Mouse (Mus musculus): ENCODE measurements around the gene Fpgt.

Fpgt gene

GRCm38 (mm10) chr3:155093116-155093956, at the start of gene Fpgt, which contains the start of gene Lrriq3:
TSS of gene Fpgt (minus strand) at chr3:155093403.
TSS of gene Lrriq3 (plus strand) at chr3:155093434.
- peak; percentile 94 for DNase-seq (ENCODE audit: low spot score)

DNA sequence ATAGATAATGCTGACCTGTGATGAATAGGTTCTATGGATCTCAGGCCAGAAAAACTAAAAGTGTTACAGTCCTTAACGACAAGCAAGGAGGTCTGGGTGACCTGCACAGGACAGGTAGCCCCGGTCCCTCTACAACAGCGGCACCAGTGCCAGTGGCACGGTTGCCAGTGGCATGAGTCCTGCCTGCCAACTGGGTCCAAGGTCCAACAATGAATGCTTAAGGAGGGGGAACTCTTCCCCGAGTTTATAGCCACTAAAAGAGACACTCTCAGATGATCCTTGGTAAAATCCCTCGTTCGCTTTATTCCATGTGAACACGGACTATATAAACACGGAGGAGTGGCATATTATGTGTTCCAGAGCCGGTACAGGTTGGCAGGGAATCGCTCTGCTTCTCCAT, 47.8 kb upstream of the Fpgt start:
- DNase-seq (ENCODE audit: low spot score) = no peak

- DNase-seq (ENCODE audit: low spot score) = no peak
Observed at GRCm38 (mm10) chr3:155137737-155138136, 44.5 kb upstream of the Fpgt start.

DNA sequence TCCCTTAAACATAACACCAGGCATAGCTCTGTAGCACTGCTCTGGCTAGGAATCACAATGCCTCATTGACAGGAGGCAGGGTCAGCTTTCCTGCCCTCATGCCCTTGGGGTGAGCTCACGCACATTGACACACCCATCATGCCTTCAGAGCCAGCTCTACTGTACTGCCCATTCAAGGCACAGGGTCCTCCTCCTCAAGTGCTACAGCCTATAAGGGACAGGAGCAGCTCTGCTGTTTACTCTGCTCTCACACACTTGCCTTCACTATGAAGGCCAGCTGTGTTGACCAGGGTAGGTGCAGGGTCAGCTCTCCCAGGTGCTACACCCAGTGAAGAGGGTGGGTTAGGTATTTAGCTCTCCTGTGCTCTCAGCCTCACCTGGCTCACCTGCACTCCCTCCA, 12.8 kb upstream of the Fpgt start:
- no peak for DNase-seq (ENCODE audit: low spot score)

GRCm38 (mm10) chr3:155099266-155099665, 6.1 kb upstream of the Fpgt start:
- no peak for DNase-seq (ENCODE audit: low spot score)

DNA sequence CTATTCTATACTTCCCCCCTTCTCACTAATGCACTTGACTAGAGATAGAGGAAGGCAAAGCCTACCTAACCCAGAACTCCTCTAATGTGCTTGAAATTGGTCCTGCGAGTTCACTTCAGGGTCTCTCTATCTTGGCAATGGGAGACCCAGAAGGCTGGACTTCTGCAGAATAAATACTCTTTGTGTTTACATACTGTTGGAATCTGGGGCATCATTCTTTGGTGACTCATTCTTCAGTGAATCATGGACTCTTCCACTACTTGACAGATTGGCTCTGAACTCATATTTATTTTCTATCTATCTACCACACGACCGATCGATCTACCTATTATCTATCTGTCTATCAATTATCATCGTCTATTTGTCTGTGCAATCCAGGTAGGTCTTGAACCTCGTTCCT, 1.1 kb downstream of the Fpgt start:
- DNase-seq (ENCODE audit: low spot score) = peak; percentile 11

DNA sequence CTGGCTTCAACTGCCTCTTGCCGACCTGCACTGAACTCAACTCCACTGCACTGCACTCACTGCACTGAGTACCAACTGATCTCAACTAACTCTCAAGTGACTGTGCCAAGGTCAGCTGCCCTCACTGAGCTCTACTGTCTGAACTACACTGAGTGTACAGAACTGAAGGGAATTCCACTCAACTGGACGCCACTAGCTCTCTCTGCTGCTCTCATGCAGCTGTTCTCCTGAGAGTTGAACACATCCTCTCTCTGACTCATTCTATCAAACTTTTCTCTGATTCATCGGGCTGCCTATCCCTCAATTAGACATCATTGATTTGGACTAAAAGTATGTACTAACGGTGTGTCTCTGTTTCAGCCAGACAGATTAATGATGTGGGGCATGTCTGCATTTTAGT, 15.3 kb downstream of the Fpgt start:
- no peak for DNase-seq (ENCODE audit: low spot score)

GRCm38 (mm10) chr3:155059449-155059822, 33.8 kb downstream of the Fpgt start:
- DNase-seq (ENCODE audit: low spot score) = no peak

DNA sequence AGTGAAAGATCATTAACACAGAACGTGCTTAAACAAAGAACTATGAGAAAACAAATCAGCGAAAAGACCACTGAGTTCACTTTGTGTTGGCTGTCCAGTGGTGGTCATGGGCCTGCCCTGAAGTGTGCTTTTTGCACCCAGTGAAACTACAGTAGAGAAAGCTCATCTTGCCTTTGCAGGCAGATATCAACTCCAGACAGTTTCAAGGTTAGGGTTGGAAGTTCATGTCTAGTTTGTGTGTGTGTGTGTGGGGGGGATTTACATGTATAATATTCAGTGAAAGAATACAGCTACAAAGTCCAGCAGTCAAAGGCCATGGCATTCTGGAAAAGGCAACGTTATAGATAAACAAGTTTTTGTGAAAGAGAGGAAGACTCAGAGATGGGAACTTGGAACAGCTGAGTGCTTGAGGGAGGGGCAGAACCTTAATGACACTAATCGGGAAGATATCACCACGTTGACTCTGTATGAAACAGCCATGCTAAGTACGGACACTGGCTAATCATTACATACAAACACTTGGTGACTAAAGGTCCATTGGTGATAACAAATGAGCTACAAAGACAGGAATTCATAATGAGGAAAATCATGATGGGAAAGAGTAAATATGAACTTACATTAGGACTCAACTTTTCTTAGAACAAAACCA, 34.3 kb downstream of the Fpgt start:
- DNase-seq (ENCODE audit: low spot score) = no peak

DNA sequence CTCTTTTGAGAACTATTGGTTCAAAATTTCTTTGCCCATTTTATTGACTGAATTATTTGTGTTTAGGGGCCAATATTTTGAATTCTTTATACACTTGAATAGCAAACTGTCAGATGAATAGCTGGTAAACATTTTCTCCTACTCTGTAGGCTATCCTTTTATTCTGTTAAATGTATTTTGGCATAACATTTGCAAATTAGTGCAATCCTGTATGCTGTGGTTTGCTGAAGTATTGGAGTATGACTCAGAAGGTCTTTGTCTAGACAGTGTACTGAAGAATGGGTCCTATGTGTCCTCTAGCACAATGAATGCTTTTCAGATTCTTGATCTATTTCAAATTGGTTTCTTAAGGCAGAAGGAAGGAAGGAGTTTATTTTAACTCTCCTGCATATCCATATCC, 35.6 kb downstream of the Fpgt start:
- DNase-seq (ENCODE audit: low spot score) = no peak

DNA sequence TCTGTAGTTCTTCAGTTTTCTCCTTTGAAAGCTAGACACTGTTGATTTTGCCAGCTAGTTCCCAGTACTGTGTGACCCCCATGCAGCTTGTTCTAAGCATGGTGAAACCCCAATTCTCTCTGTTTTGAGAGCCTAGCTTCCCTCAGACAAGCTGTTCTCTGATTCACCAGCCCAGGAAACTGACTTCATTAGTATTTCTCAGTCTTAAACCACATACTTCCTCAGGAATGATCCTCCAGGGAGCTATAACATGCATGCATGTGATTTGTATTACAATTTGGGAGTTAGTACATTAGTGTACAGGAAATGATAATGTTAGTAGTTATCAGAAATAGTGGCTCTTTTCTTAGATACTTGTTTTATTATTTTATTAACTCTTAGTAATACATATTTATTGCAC, 36.6 kb downstream of the Fpgt start:
- DNase-seq (ENCODE audit: low spot score) = no peak

DNA sequence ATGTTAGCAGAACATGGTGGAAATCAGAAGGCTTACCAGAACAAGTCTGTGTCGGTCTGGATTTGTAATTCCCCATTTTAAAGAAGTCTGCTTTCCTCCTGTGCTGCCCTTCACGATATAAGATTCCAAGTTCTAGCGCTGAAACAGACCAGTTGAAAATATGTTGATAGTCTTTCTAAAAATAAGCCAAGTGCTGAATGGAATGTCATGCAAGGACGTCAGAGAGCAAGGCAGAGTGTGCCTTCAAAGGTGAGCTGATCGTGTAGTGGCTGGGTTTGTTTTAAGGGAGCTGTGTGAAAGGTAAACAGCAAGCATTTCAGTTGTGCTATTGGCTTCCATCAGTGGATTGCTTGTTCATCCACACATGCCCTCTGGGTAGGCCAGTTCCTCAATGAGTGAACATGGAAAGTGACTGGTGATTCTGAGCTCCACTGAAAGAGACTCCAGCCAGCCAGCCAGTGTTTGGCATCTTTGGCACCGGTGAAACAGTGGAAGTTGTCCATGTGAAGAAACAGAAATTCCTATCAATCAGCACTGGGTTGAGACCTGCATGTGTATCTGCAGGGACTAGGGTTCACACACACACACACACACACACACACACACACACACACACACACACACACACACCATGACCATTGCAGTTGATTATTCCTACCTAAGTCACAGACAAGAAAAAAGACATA, 37.8 kb downstream of the Fpgt start, which contains the start of gene Tnni3k:
Gene Tnni3k (minus strand): TSS at position 177 of the 686 bp plus-strand sequence.
- no peak for DNase-seq (ENCODE audit: low spot score)

DNA sequence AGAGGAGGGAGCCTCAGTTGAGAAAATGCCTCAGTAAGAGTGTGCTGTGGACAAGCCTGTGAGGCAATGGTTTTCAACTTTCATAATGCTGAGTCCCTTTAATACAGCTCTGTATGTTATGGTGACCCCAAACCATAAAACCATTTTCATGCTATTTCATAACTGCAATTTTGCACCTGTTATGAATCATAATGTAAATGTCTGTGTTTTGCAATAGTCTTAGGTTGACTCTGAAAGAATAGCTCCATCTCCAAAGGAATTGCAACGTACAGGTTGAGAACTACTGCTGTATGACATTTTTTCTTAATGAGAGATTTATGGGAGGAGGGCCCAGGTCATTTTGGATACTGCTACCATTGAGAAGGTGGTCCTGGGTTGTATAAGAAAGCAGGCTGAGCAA, 40.0 kb downstream of the Fpgt start:
- DNase-seq (ENCODE audit: low spot score) = no peak

DNA sequence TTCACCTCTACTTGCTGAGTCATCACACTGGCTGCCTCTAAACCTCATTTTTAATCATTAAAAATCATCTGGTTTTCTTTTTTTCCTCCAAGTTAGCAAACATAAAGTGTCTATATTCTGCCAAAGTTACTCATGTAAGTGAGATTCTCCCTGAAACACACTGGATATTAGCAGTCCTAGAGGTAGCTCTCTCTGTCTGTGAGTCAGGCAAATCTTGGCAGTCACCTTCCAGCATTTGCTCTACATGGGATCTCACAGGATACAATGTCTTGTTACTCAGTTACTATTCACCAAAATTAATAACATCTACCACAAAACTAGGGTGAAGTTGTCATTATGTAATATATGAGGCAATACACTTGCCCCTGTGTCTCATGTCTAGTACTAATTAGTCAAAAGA, 41.2 kb downstream of the Fpgt start:
- no peak for DNase-seq (ENCODE audit: low spot score)

GRCm38 (mm10) chr3:155039012-155039836, 54.0 kb downstream of the Fpgt start:
- no peak for DNase-seq (ENCODE audit: low spot score)

All from MN1 (cell line).